Mouse (Mus musculus): ENCODE measurements around the gene Cnot11.
"Not testable (repeated sequence)": the region's sequence is repeated elsewhere in the genome, so short reads cannot be mapped to it uniquely, and the experiment has no call there.

Cnot11 gene

GRCm38 (mm10) chr1:39579139-39579538 lies 44.3 kb downstream of the Cnot11 start:
- DNase-seq (ENCODE audit: low spot score) = no peak

GRCm38 (mm10) chr1:39581215-39581614 lies 46.4 kb downstream of the Cnot11 start:
- no peak for DNase-seq (ENCODE audit: low spot score)

- DNase-seq (ENCODE audit: low spot score) = no peak
Measured at GRCm38 (mm10) chr1:39583173-39583572, 48.4 kb downstream of the Cnot11 start.

GRCm38 (mm10) chr1:39585416-39585815 lies 50.6 kb downstream of the Cnot11 start:
- no peak for DNase-seq (ENCODE audit: low spot score)

DNA sequence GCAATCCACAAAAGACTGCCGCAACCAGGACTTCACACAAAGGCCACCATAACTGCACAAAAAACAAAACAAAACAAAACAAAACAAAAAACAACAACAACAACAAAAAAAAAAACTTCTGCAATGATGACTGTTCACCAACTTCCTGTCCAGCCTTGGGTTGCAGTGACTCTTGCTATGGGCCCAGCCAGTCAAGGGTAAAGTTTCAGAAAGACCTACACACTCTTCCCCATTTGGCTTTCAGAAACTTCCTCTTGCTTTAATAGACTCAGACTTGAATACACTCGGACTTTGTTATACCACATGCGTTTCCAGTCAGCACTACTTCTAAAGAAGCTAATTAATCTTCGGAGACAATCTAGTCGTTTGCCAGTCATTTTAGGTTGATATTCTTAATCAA lies 55.4 kb downstream of the Cnot11 start:
- DNase-seq (ENCODE audit: low spot score) = no peak

GRCm38 (mm10) chr1:39591557-39591956 lies 56.8 kb downstream of the Cnot11 start:
- not testable (repeated sequence) for DNase-seq (ENCODE audit: low spot score)

DNA sequence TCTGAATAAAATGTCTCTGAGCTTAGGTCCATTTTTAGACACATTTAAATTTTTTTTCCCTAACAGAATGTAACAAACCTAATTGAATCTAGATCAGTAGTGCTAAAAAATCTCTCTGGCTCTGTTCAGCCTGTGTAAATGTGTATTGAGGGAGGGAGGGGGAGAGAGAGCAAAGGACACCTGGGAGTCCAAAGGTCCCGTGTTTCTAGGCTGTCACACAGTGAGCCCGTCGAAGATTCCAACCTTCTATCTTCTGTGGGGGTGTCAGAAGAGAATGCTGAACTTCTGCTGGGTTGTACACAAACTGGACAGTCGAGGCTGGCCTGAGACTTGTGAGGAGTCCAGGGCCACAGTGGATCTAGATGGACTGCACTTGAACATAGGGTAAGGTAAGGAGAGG lies 57.3 kb downstream of the Cnot11 start:
- DNase-seq (ENCODE audit: low spot score) = no peak

- DNase-seq (ENCODE audit: low spot score) = no peak
Measured at GRCm38 (mm10) chr1:39593836-39594235, 59.0 kb downstream of the Cnot11 start.

Data from urinary bladder, postnatal 14 days (tissue).